Mouse (Mus musculus): ENCODE measurements around the gene Kcng1. TPM values are rescaled to one million over a fixed set of nuclear protein-coding genes. Genes with fewer than 3 reads are reported as not detected.

The Kcng1 gene
- polyA plus RNA-seq, 1 experiment from 2014 or later, result 1.1 TPM

- Histone ChIP-seq H3K4me2 (no peak overlapping the region), H3K27ac (ENCODE audit: low read depth, low read length) (no peak overlapping the region), H3K27me3 (ENCODE audit: control insufficient read depth, insufficient read depth, low read length) (no peaks in the 10 kb centered on the region), H3K9me3 (replicated peaks; ENCODE audit: control insufficient read depth, low read length) (no peaks in the 10 kb centered on the region), H3K36me3 (ENCODE audit: control insufficient read depth, insufficient read depth, low read length) (peaks cover 20% of the 10 kb centered on the region), H3K9ac (ENCODE audit: low read depth, low read length) (no peak overlapping the region), H3K4me1 (ENCODE audit: control insufficient read depth, insufficient read depth, low read length) (peaks cover 3% of the 10 kb centered on the region; the same call in 1 of the 2 replicates), H3K4me3 (ENCODE audit: low read depth, low read length) (no peak overlapping the region)
- no peak for ATAC-seq (replicated peaks; ENCODE audit: insufficient number of reproducible peaks, low FRiP score, low TSS enrichment)
- WGBS (ENCODE audit: insufficient replicate concordance), result 52% methylated on average over 5 of the region's 5 CpGs
Measured at GRCm38 (mm10) chr2:168213788-168214397, 67.6 kb downstream of the Kcng1 start.

Other genes starting within 250 kb of the Kcng1 start
- gene Pard6b, start 200.7 kb downstream of the Kcng1 start, polyA plus RNA-seq (2014; fragmentation: Nextera tagmentation; extraction: Ambion mirVana), result 8.9 and 11.8 TPM in 2 replicates
- 5.5 and 6.1 TPM in 2 replicates for gene Adnp, start 74.6 kb downstream of the Kcng1 start, polyA plus RNA-seq (2014; fragmentation: Nextera tagmentation; extraction: Ambion mirVana)
- 17.2 and 19.4 TPM in 2 replicates for gene Gm20716, start 51.4 kb downstream of the Kcng1 start, polyA plus RNA-seq (2014; fragmentation: Nextera tagmentation; extraction: Ambion mirVana)
- gene Dpm1, start 51.1 kb downstream of the Kcng1 start, polyA plus RNA-seq (2014; fragmentation: Nextera tagmentation; extraction: Ambion mirVana), result 74.5 and 85.1 TPM in 2 replicates
- 4.1 and 4.5 TPM in 2 replicates for gene Mocs3, start 51.1 kb downstream of the Kcng1 start, polyA plus RNA-seq (2014; fragmentation: Nextera tagmentation; extraction: Ambion mirVana)

Data from heart, embryonic 11.5 days (tissue).